Mouse (Mus musculus) testis, adult 2 months (tissue): Measurements from ENCODE around the gene Cacna1i.

Experiments
- CTCF ChIP-seq: fragments of 200-500 bp; IDR thresholded peaks from 2 replicates; pipeline ENCODE4 v1.5.1; 2012; ENCODE audit warnings: low read depth, mild to moderate bottlenecking, inconsistent platforms, low read length, moderate library complexity; ENCODE audit not compliant: control insufficient read depth, insufficient read depth, insufficient replicate concordance
- POLR2A ChIP-seq: fragments of 200-500 bp; IDR thresholded peaks from 2 replicates; pipeline ENCODE4 v1.6.1; 2012; ENCODE audit warnings: low read depth, mild to moderate bottlenecking, inconsistent platforms, low read length, moderate library complexity; ENCODE audit not compliant: control insufficient read depth

DNA sequence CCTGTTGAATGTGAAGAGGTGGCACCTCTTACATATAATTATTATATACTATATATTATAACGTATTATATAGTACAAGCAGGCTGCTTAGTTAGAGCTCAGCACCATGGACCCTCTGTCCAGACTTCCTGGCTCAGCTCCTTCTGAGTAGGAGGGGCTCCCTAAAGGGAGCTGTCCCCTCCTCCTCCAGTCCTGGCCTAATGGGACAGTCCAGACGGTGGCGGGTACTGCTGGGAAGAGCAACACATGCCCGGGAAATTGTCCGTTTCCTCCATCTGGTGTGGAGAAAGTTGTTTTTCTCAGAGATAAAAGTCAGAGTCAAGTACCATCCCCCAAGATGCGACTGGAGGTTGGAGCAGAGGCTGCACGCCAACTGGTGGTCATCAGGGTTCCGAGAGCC lies 19.1 kb downstream of the Cacna1i start:
- no peak for TF ChIP-seq CTCF
- no peak for TF ChIP-seq POLR2A
